Mouse (Mus musculus) stomach, embryonic 14.5 days (tissue): ENCODE results near the gene Batf3. TPM values are rescaled to one million over a fixed set of nuclear protein-coding genes. Genes with fewer than 3 reads are reported as not detected.

ENCODE experiments used
- ATAC-seq: fragments of 200-750 bp; cut with Nextera tagmentation; 2 replicates; pipeline ENCODE4 v1.8.0; 2017; ENCODE audit warnings: low read depth, moderate TSS enrichment; ENCODE audit not compliant: insufficient number of reproducible peaks, insufficient read depth, low FRiP score
- H3K27ac ChIP-seq: fragments of 300-500 bp; sonication (generic); 2 replicates; pipeline ENCODE4 v1.5.1; 2014; ENCODE audit warnings: mild to moderate bottlenecking, low read length, moderate library complexity, mixed read lengths
- H3K27me3 ChIP-seq: fragments of 300-500 bp; sonication (generic); 2 replicates; pipeline ENCODE4 v1.6.1; 2014; ENCODE audit warnings: low read length, control low read depth, mixed read lengths; ENCODE audit not compliant: control insufficient read depth, insufficient read depth
- H3K36me3 ChIP-seq: fragments of 300-500 bp; sonication (generic); 2 replicates; pipeline ENCODE4 v1.6.1; 2014; ENCODE audit warnings: mild to moderate bottlenecking, control low read depth, low read length, moderate library complexity, mixed read lengths; ENCODE audit not compliant: control insufficient read depth, insufficient read depth
- H3K4me1 ChIP-seq: fragments of 300-500 bp; sonication (generic); 2 replicates; pipeline ENCODE4 v1.6.1; 2014; ENCODE audit warnings: low read length, control low read depth, mixed read lengths; ENCODE audit not compliant: control insufficient read depth, insufficient read depth
- H3K4me2 ChIP-seq: fragments of 300-500 bp; sonication (generic); replicated peaks from 2 replicates; pipeline ENCODE4 v1.6.1; 2014; ENCODE audit warnings: low read depth, low read length, control low read depth
- H3K4me3 ChIP-seq: fragments of 300-500 bp; sonication (generic); 2 replicates; pipeline ENCODE4 v1.5.1; 2014; ENCODE audit warnings: low read depth, low read length, control low read depth
- H3K9ac ChIP-seq: fragments of 300-500 bp; sonication (generic); replicated peaks from 2 replicates; pipeline ENCODE4 v1.6.1; 2014; ENCODE audit warnings: low read depth, mild to moderate bottlenecking, control low read depth, low read length, moderate library complexity, mixed read lengths
- H3K9me3 ChIP-seq: fragments of 300-500 bp; sonication (generic); 2 replicates; pipeline ENCODE4 v1.6.1; 2016; ENCODE audit warnings: low read depth, low read length, control low read depth; ENCODE audit not compliant: control insufficient read depth
- WGBS: fragments of 180-500 bp; shearing (Covaris S2); extraction: QIAGEN DNeasy Blood & Tissue Kit; methylation state at CpG from one replicate; pipeline ENCODE4 v1.1.7; 2014; 5-methylcytosine and 5-hydroxymethylcytosine counted together
- polyA plus RNA-seq: library from polyadenylated mRNA; unstranded; fragments of >200 nt; fragmentation: Nextera tagmentation; extraction: Ambion mirVana; gene quantifications from 2 replicates; pipeline ENCODE4 v1.2.1, GENCODE M21; 2014

The Batf3 gene
- polyA plus RNA-seq, 1 experiment from 2014 or later = 13.6 TPM

DNA sequence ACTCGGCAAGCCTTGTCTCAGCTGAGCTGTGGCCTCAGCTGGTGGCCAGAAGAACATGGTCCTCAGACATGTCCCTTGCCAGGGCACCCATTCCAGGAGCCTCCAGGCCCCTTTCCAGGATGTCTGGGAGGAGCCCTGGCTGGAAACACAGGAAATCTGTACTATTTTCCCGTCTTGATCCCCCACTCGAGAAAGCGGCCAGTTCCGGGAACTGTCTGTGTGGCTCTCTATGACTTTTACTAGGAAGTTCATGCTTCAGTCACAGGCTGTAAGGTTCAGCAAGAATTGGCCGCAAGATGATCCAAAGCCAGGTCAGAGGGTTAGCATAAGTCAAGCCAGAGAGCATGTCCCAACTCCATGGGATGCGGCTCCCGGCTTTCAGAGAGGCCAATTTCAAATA, 5.6 kb upstream of the Batf3 start:
- ATAC-seq = no peak
- H3K27ac ChIP-seq = no peak overlapping the region
- 76% methylated on average over 8 of the region's 8 CpGs for WGBS

GRCm38 (mm10) chr1:191093578-191093977, 4.1 kb upstream of the Batf3 start:
- Histone ChIP-seq H3K27ac (no peak overlapping the region), H3K4me3 (no peak overlapping the region), H3K4me2 (no peak overlapping the region), H3K4me1 (peaks cover 8% of the 10 kb centered on the region; the same call in 1 of the 2 replicates), H3K9ac (no peak overlapping the region), H3K9me3 (no peaks in the 10 kb centered on the region), H3K36me3 (no peaks in the 10 kb centered on the region), H3K27me3 (no peaks in the 10 kb centered on the region)
- ATAC-seq = no peak
- 53% methylated on average over 5 of the region's 5 CpGs for WGBS

More for the DNA sequence above, 5.6 kb upstream of the Batf3 start:
- Histone ChIP-seq H3K9me3 (no peaks in the 10 kb centered on the region), H3K4me3 (no peak overlapping the region), H3K27me3 (no peaks in the 10 kb centered on the region), H3K4me1 (peaks cover 3% of the 10 kb centered on the region; the same call in 1 of the 2 replicates), H3K36me3 (no peaks in the 10 kb centered on the region), H3K4me2 (no peak overlapping the region), H3K9ac (no peak overlapping the region)

GRCm38 (mm10) chr1:191095019-191095418, 2.6 kb upstream of the Batf3 start:
- 68% methylated on average over 9 of the region's 9 CpGs for WGBS
- ATAC-seq = no peak
- H3K36me3 ChIP-seq = no peaks in the 10 kb centered on the region

DNA sequence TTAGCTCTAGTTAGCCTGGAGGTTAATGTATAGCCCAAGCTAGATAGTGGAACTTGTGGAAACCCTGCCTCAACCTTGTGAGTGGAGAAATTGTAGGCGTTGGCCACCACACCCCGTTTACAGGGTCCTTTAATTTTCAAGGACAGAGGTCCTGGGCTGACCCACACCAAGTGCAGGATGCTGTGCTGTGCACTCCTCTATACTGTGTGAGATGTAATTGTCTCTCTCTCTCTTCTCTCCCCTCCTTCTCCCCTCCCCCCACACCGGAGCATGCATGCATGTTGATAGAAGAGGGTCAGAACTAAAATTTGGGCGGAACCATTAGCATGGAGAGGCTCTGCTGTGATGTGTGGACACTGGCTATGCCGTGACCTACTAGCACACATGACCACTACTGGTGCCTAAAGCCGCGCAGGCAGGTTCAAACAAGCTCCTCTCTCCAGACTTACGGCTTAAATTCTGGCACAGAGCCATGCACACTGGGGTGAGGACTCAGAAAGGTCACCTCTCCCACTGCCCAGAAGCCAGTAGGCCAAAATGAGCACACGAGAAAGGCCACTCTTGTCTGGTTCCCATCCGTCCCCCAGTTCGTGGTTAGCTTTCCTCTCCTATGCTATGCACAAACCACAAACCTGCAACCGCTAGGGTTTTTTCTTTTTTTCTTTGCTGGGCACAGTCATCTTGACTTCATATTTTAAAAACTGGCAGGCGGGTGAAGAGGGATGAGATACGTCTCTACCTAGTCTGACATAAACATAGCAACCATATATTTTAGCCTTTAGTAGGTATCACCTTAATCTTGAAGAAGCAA, 571 bp upstream of the Batf3 start:
- Histone ChIP-seq H3K4me3 (peak overlapping the region; percentile 60), H3K36me3 (no peaks in the 10 kb centered on the region), H3K4me2 (peak overlapping the region; percentile 97), H3K27me3 (no peaks in the 10 kb centered on the region), H3K9ac (no peak overlapping the region), H3K27ac (no peak overlapping the region), H3K9me3 (no peaks in the 10 kb centered on the region), H3K4me1 (peaks cover 8% of the 10 kb centered on the region; the same call in 1 of the 2 replicates)
- ATAC-seq = no peak
- WGBS = 34% methylated on average over 14 of the region's 14 CpGs

More at GRCm38 (mm10) chr1:191095019-191095418, 2.6 kb upstream of the Batf3 start:
- Histone ChIP-seq H3K27me3 (no peaks in the 10 kb centered on the region), H3K27ac (no peak overlapping the region), H3K4me1 (peaks cover 8% of the 10 kb centered on the region; the same call in 1 of the 2 replicates), H3K9me3 (no peaks in the 10 kb centered on the region), H3K4me2 (no peak overlapping the region), H3K9ac (no peak overlapping the region), H3K4me3 (no peak overlapping the region)

- no peaks in the 10 kb centered on the region for H3K36me3 ChIP-seq
- H3K4me1 ChIP-seq = peaks cover 8% of the 10 kb centered on the region; the same call in 1 of the 2 replicates
- peak overlapping the region; percentile 60; the same call in 1 of the 2 replicates for H3K4me3 ChIP-seq
- no peak overlapping the region for H3K9ac ChIP-seq
- no peaks in the 10 kb centered on the region for H3K9me3 ChIP-seq
- ATAC-seq = no peak
- peak overlapping the region; percentile 97; the same call in 1 of the 2 replicates for H3K4me2 ChIP-seq
- WGBS = 39% methylated on average over 5 of the region's 5 CpGs
- H3K27me3 ChIP-seq = no peaks in the 10 kb centered on the region
- H3K27ac ChIP-seq = no peak overlapping the region
These were observed 1.5 kb downstream of the Batf3 start for GRCm38 (mm10) chr1:191099114-191099513.

GRCm38 (mm10) chr1:191099772-191100291, 2.2 kb downstream of the Batf3 start:
- H3K36me3 ChIP-seq = no peaks in the 10 kb centered on the region
- peaks cover 8% of the 10 kb centered on the region; the same call in 1 of the 2 replicates for H3K4me1 ChIP-seq
- H3K9me3 ChIP-seq = no peaks in the 10 kb centered on the region
- H3K27ac ChIP-seq = no peak overlapping the region
- no peaks in the 10 kb centered on the region for H3K27me3 ChIP-seq
- no peak for ATAC-seq
- 72% methylated on average over 5 of the region's 5 CpGs for WGBS
- no peak overlapping the region for H3K9ac ChIP-seq
- no peak overlapping the region for H3K4me2 ChIP-seq
- H3K4me3 ChIP-seq = no peak overlapping the region

DNA sequence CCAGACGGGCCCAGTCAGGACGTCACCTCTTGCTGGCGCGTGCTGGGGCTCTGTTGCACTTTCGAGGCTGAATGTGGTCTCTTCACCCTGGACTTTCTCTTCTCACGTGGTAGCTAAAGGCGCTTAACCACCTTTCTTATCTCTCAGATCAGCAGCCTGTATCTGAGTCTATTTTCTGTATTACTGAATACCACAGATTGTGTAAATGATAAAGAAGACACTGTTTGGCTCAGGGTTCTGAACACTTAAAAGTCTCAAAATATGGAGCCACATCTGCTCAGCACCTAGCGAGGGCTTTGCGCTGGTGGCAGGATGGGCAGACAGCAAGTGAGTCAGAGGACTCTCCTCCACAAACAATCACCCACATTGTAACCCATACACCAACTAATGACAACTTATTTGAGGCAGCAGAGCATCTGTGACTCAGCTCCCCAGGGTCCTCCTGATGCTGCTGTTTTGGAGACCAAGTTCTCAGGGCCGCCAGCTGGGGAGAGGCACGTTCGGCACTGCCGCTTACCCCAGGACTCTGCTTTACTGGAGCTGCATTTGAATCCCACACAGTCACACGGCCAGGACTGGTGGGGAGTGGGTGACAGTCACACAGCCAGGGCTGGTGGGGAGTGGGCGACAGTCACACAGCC, 5.2 kb downstream of the Batf3 start:
- H3K36me3 ChIP-seq = no peaks in the 10 kb centered on the region
- no peak for ATAC-seq
- no peak overlapping the region for H3K27ac ChIP-seq
- no peaks in the 10 kb centered on the region for H3K27me3 ChIP-seq
- H3K4me3 ChIP-seq = no peak overlapping the region
- H3K4me2 ChIP-seq = no peak overlapping the region
- no peaks in the 10 kb centered on the region for H3K4me1 ChIP-seq
- no peak overlapping the region for H3K9ac ChIP-seq
- H3K9me3 ChIP-seq = no peaks in the 10 kb centered on the region
- WGBS = 77% methylated on average over 15 of the region's 15 CpGs

GRCm38 (mm10) chr1:191105246-191105645, 7.6 kb downstream of the Batf3 start:
- Histone ChIP-seq H3K9ac (no peak overlapping the region), H3K27ac (no peak overlapping the region), H3K27me3 (no peaks in the 10 kb centered on the region), H3K9me3 (no peaks in the 10 kb centered on the region), H3K4me2 (no peak overlapping the region), H3K4me3 (no peak overlapping the region), H3K36me3 (no peaks in the 10 kb centered on the region), H3K4me1 (no peaks in the 10 kb centered on the region)
- WGBS = 80% methylated on average over 9 of the region's 9 CpGs
- no peak for ATAC-seq
